Mouse (Mus musculus) testis, adult 2 months (tissue): ENCODE results near the gene Pcnx.

Experiments used
- CTCF ChIP-seq: fragments of 200-500 bp; IDR thresholded peaks from 2 replicates; pipeline ENCODE4 v1.5.1; 2012; ENCODE audit warnings: low read depth, mild to moderate bottlenecking, inconsistent platforms, low read length, moderate library complexity; ENCODE audit not compliant: control insufficient read depth, insufficient read depth, insufficient replicate concordance
- POLR2A ChIP-seq: fragments of 200-500 bp; IDR thresholded peaks from 2 replicates; pipeline ENCODE4 v1.6.1; 2012; ENCODE audit warnings: low read depth, mild to moderate bottlenecking, inconsistent platforms, low read length, moderate library complexity; ENCODE audit not compliant: control insufficient read depth

GRCm38 (mm10) chr12:81974806-81975205 lies 115.0 kb downstream of the Pcnx start:
- TF ChIP-seq CTCF (no peak), POLR2A (no peak)
